Mouse (Mus musculus) small intestine, adult 2 months (tissue): ENCODE data around the gene Socs3.

ENCODE experiments used
- CTCF ChIP-seq: fragments of 200-500 bp; IDR thresholded peaks from 2 replicates; pipeline ENCODE4 v1.5.1; 2012; ENCODE audit warnings: low read depth, mild to moderate bottlenecking, control low read depth, inconsistent platforms, low read length, moderate library complexity, mixed read lengths; ENCODE audit not compliant: insufficient replicate concordance, insufficient read length; ENCODE audit errors: extremely low read depth
- POLR2A ChIP-seq: fragments of 200-500 bp; IDR thresholded peaks from 2 replicates; pipeline ENCODE4 v1.6.1; 2012; ENCODE audit warnings: low read depth, mild to moderate bottlenecking, control low read depth, inconsistent platforms, low read length, moderate library complexity

DNA sequence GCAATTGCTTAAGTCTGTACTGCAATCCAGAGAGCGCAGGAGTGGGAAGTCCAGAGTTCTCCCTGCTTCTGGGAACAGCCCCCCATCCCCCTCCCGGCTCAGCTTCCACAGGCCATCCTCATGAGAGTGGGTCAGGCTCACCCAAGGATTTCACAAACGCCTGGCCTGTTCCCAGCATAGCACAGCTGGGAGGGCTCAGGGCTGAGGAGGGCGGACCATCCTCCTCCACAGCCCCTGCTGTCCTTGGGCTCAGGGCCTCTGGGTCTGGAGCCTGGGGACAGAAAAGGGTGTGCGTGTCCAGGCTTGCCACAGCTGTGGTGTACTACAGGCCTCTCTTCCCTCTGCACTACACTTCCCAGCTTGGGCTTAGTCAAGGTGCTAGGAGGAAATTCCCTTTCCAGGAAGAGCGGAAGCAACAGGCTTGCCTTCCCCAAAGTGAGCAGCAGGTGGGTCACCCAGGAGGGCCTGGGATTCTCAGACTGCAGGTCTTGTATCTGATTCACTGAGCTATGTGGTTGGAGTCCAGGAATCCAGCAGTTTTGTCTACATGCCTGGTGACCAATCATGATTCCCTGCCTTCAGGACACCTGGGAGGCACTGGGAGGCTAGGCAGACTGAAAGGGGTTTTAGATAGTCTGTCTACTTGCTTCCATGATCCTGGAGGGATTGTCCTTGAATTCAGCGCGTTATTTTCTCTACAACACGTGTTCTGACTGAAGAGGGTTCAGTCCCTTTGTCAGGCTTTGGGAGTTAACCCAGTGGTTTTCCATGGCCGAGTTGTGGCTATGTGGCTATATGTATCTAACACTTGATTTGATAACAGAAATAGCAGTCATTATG is 7.4 kb downstream of the Socs3 start:
- TF ChIP-seq CTCF (no peak), POLR2A (no peak)
